Mouse (Mus musculus) layer of hippocampus, adult 2 months (tissue): ENCODE measurements around the gene Krtap4-2. TPM values are rescaled to one million over a fixed set of nuclear protein-coding genes. Genes with fewer than 3 reads are reported as not detected.
A peak's percentile ranks its signal among the peaks of the same experiment; 100 is the strongest.
"Not testable (repeated sequence)": the region's sequence is repeated elsewhere in the genome, so short reads cannot be mapped to it uniquely, and the experiment has no call there.

Experiments
- DNase-seq, 2 experiments: peaks; one replicate each; pipeline ENCODE4 v3.0.0; 2022; ENCODE audit warnings: low spot score in 2 of 2
- H3K27ac ChIP-seq: fragments of 200-600 bp; 2 replicates; pipeline ENCODE4 v1.8.1; 2022
- H3K4me3 ChIP-seq: fragments of 200-600 bp; 2 replicates; pipeline ENCODE4 v1.8.1; 2022; ENCODE audit warnings: mild to moderate bottlenecking
- CTCF ChIP-seq: fragments of 200-600 bp; conservative IDR thresholded peaks from 2 replicates; pipeline ENCODE4 v1.8.1; 2022; ENCODE audit warnings: antibody characterized with exemption, mild to moderate bottlenecking, moderate library complexity
- total RNA-seq, 2 experiments: library from RNA; stranded (reverse); gene quantifications; 2 replicates each; pipeline ENCODE4 v1.2.3; 2021

The Krtap4-2 gene
- total RNA-seq, 2 experiments from 2014 or later, result not detected

- no peak overlapping the region for H3K4me3 ChIP-seq
- no peak for TF ChIP-seq CTCF
- no peak overlapping the region for H3K27ac ChIP-seq
- no peak for DNase-seq
These were observed 4.0 kb downstream of the Krtap4-2 start for GRCm38 (mm10) chr11:99630890-99631289.

DNA sequence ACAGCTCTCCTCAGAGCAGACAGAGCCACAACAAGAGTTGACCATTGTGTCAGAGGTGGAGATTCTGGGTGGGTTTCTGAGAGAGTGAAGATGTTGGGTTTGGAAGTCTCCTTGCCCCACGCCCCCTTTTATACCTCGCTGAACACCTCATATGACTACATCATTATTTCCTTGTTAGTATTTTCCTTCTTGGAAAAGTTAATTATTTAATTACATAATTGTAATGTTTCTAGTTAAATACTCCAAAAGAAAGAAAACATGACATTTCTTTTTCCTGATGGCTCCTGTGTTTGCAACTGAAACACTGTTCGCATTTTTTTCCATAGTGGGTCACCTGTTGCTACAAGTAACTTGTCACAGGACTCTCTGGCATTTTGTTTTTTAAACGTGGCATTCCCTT is 6.7 kb downstream of the Krtap4-2 start, which contains the start of gene Krtap4-1:
TSS of gene Krtap4-1 (minus strand) at position 101 of the 400 bp plus-strand sequence.
- Histone ChIP-seq H3K27ac (no peak within 1 kb of the TSS), H3K4me3 (no peak within 1 kb of the TSS)
- no peak for DNase-seq
- TF ChIP-seq CTCF, result no peak

- TF ChIP-seq CTCF, result no peak
- Histone ChIP-seq H3K27ac (no peak within 1 kb of the TSS), H3K4me3 (no peak within 1 kb of the TSS)
- no peak for DNase-seq
These were observed 14.5 kb downstream of the Krtap4-2 start, which contains the start of gene Gm11562 for GRCm38 (mm10) chr11:99620335-99620734. Gene Gm11562, minus strand, starts transcription at chr11:99620435.

DNA sequence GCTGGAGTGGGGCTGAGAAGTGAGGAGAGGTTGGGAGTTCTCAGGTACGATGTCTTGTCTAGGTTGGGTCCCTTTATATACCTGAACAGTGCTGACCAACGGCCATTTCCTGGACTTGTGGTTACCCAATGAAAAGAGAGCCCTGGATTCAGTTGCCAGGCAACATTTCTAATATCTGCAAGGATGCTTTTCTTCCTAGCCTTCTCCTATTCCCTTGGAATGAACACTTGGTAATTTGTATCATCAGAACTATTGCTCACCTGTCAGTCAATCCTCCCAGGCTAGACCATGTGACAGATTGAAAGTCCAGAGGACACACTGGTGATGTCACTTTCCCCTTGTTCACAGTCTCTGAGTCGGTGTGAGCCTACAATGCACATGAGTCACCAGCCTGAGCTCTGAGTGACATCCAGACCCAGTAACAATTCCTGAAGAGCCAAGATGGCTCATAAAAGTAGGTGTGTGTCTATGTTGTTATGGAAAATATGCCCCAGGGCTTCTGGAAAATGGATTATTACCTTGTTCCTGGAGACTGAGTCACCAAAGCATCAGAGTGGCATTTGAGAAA is 20.0 kb downstream of the Krtap4-2 start, which contains the start of gene Krtap2-4:
TSS of gene Krtap2-4 (minus strand) at position 51 of the 568 bp plus-strand sequence.
- DNase-seq, result no peak
- TF ChIP-seq CTCF, result no peak
- Histone ChIP-seq H3K27ac (no peak within 1 kb of the TSS), H3K4me3 (no peak within 1 kb of the TSS)

- peak within 1 kb of the TSS; percentile 50 for H3K27ac ChIP-seq
- DNase-seq, H3K4me3 ChIP-seq: not testable (repeated sequence)
These were observed 24.8 kb downstream of the Krtap4-2 start, which contains the start of gene Gm11937 for GRCm38 (mm10) chr11:99610089-99610488. Gene Gm11937, minus strand, starts transcription at chr11:99610189.

DNA sequence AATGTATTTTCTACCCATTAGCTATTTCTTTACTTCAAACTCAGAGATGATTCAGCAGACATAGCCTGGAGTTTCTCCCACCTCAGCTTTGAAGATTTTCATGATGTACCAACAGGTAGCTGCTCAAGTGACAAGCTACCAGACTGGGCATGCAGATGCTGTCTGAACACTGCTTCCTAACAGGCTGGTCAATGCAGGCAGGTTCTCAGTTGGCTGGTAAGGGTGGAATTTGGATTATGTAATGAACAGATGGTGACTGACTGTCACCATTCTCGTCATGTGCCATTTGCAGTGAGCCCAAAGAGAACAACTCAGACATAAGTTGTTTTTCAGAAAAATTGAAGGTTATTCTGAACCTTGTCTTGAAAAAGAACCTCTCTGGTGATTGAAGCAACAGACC is 25.8 kb downstream of the Krtap4-2 start:
- TF ChIP-seq CTCF, result no peak
- H3K27ac ChIP-seq, result peak overlapping the region; percentile 50
- no peak overlapping the region for H3K4me3 ChIP-seq
- DNase-seq, result peak; percentile 28 to 34

DNA sequence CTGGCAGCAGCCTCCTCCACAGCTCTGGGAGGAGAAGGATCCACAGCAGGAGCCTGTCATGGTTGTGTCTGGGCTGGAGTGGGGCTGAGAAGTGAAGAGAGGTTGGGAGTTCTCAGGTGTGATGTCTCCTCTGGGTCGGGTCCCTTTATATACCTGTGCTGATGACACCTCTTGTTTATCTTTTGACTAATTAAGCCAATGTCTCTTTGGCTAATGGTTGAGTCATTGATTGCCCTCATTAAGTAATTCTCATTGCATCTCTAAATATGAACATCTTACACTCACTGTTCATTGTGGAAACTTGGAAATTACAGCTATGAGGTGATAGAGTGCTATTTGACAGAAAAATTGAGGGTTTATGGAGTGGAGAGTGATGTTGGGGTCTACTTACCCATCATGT is 31.7 kb downstream of the Krtap4-2 start, which contains the start of gene Gm11938:
TSS of gene Gm11938 (minus strand) at position 101 of the 400 bp plus-strand sequence.
- not testable (repeated sequence) for H3K27ac ChIP-seq, DNase-seq, H3K4me3 ChIP-seq

DNA sequence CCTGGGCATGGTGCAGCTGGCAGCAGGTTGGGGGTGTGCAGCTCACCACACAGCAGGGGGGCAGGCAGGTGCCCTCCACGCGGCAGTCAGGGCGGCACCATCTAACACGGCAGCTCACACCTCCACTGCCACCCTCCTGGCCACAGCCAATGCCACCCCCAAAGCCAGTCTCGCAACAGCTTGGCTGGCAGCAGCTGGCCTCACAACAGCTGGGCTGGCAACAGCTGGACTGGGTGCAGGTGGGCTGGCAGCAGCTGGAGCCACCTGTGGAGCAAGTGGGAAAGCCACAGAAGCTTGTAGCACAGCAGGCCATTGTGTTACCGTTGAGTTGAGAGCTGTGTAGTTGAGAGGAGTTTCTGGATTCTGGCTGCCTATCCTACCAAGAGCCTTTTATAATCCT is 37.1 kb downstream of the Krtap4-2 start, which contains the start of gene Krtap9-3:
TSS of gene Krtap9-3 (minus strand) at position 364 of the 400 bp plus-strand sequence.
- H3K4me3 ChIP-seq, result not testable (repeated sequence)

DNA sequence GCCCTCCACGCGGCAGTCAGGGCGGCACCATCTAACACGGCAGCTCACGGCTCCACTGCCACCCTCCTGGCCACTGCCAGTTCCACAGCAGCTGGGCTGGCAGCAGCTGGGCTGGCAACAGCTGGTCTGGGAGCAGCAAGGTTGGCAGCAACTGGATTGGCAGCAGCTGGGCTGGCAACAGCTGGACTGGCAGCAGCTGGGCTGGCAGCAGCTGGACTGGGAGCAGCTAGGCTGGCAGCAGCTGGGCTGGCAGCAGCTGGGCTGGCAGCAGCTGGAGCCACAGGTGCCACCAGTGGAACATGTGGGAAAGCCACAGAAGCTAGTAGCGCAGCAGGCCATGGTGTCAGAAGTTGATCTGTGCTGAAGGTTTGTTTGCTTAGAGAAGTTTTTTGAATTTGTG is 43.9 kb downstream of the Krtap4-2 start, which contains the start of gene Krtap1-3:
TSS of gene Krtap1-3 (minus strand) at position 359 of the 400 bp plus-strand sequence.
- no peak for TF ChIP-seq CTCF
- DNase-seq, result no peak
- H3K4me3 ChIP-seq, result no peak within 1 kb of the TSS
- H3K27ac ChIP-seq, result no peak within 1 kb of the TSS

More for the DNA sequence above, 37.1 kb downstream of the Krtap4-2 start, which contains the start of gene Krtap9-3:
- not testable (repeated sequence) for H3K27ac ChIP-seq, DNase-seq

DNA sequence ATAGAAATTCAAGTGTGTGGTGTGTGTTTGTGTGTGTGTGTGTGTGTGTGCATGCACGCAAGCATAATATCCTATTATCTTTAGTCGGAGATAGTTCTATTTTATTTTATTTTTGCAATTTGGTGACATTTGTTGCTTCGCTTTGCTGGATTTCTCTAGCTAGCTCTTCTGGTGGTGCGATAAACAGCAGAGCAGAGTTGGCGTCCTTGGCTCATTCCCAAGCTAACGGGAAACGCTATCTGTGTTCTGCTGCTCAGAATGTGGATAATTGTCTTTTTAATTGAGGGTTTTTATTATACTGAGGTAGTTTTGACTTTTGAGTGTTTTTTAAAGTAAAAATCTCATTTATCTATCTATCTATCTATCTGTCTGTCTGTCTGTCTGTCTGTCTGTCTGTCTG is 49.8 kb downstream of the Krtap4-2 start:
- DNase-seq, result peak; percentile 59 to 64
- no peak for TF ChIP-seq CTCF
- H3K4me3 ChIP-seq, result no peak overlapping the region
- peak overlapping the region; percentile 82 for H3K27ac ChIP-seq

Other genes with a start within 250 kb of the Krtap4-2 start
- 10 to 100 TPM; 14.8 to 16.4 TPM for gene Krt10, start 245.7 kb downstream of the Krtap4-2 start, total RNA-seq
- gene Krt12, start 212.8 kb downstream of the Krtap4-2 start, total RNA-seq, result 1 to 10 TPM in 1 of 2 experiments, under 1 TPM in 1; 0.97 to 1.4 TPM
- not detected for gene Krt20, start 196.9 kb downstream of the Krtap4-2 start, total RNA-seq
- not detected for gene Krt23, start 141.9 kb downstream of the Krtap4-2 start, total RNA-seq
- gene Krt39, start 113.7 kb downstream of the Krtap4-2 start, total RNA-seq, result not detected
- not detected for gene Krt40, start 91.9 kb downstream of the Krtap4-2 start, total RNA-seq
- gene Krtap3-3, start 84.2 kb downstream of the Krtap4-2 start, total RNA-seq, result not detected
- not detected for gene Krtap3-2, start 78.2 kb downstream of the Krtap4-2 start, total RNA-seq
- gene Gm11939, start 75.6 kb downstream of the Krtap4-2 start, total RNA-seq, result not detected
- not detected for gene Krtap3-1, start 68.5 kb downstream of the Krtap4-2 start, total RNA-seq
- gene Krtap1-5, start 54.1 kb downstream of the Krtap4-2 start, total RNA-seq, result not detected
- not detected for gene Krtap1-4, start 51.4 kb downstream of the Krtap4-2 start, total RNA-seq
- gene Krtap1-3, start 43.7 kb downstream of the Krtap4-2 start, total RNA-seq, result not detected
- gene Krtap9-3, start 37.0 kb downstream of the Krtap4-2 start, total RNA-seq, result not detected
- gene Gm11938, start 31.8 kb downstream of the Krtap4-2 start, total RNA-seq, result not detected
- not detected for gene Gm11937, start 24.9 kb downstream of the Krtap4-2 start, total RNA-seq
- gene Krtap2-4, start 20.2 kb downstream of the Krtap4-2 start, total RNA-seq, result not detected
- not detected for gene Gm11562, start 14.6 kb downstream of the Krtap4-2 start, total RNA-seq
- gene Krtap4-1, start 6.8 kb downstream of the Krtap4-2 start, total RNA-seq, result not detected
- gene Krtap4-7, start 9.0 kb upstream of the Krtap4-2 start, total RNA-seq, result not detected
- gene Gm11555, start 15.2 kb upstream of the Krtap4-2 start, total RNA-seq, result not detected
- not detected for gene Gm11563, start 23.9 kb upstream of the Krtap4-2 start, total RNA-seq
- not detected for gene Krtap4-6, start 30.9 kb upstream of the Krtap4-2 start, total RNA-seq
- not detected for gene Gm14190, start 55.7 kb upstream of the Krtap4-2 start, total RNA-seq
- gene Gm14180, start 99.2 kb upstream of the Krtap4-2 start, total RNA-seq, result not detected
- not detected for gene Gm11595, start 137.8 kb upstream of the Krtap4-2 start, total RNA-seq
- gene Krtap4-8, start 145.6 kb upstream of the Krtap4-2 start, total RNA-seq, result not detected
- gene Krtap4-9, start 150.1 kb upstream of the Krtap4-2 start, total RNA-seq, result not detected
- gene Gm11596, start 158.4 kb upstream of the Krtap4-2 start, total RNA-seq, result not detected
- gene Gm11569, start 163.8 kb upstream of the Krtap4-2 start, total RNA-seq, result not detected
- not detected for gene Gm11554, start 169.4 kb upstream of the Krtap4-2 start, total RNA-seq
- not detected for gene Krtap4-13, start 174.8 kb upstream of the Krtap4-2 start, total RNA-seq
- gene Gm11564, start 180.6 kb upstream of the Krtap4-2 start, total RNA-seq, result not detected
- not detected for gene 2300003K06Rik, start 203.0 kb upstream of the Krtap4-2 start, total RNA-seq
- gene Krtap4-16, start 216.5 kb upstream of the Krtap4-2 start, total RNA-seq, result not detected
- not detected for gene Gm11568, start 222.8 kb upstream of the Krtap4-2 start, total RNA-seq
- gene Gm11559, start 229.4 kb upstream of the Krtap4-2 start, total RNA-seq, result not detected
- gene Krtap9-1, start 238.3 kb upstream of the Krtap4-2 start, total RNA-seq, result not detected
- not detected for gene Gm11567, start 244.1 kb upstream of the Krtap4-2 start, total RNA-seq